ENCODE assay signal across 9 mouse cellular contexts in genomic region chr5:130924245-130924827, GRCm38 (mm10).
DNase-seq lines count a peak whose midpoint lies in the region.
"Had no signal": no experiment of that assay in that cellular context is flagged by ENCODE, and none has a peak within 500 bp of the region (broad histone marks: within the 10 kb centered on the region; RNA-seq: fewer than 3 reads in every experiment).

No protein-coding gene starts in this region.

- intact Hi-C loops in heart, postnatal 25 days (cut with DNase I) = no loop called here

- peak; percentile 7 for DNase-seq in heart, postnatal 4 days
- no peak for DNase-seq in heart, postnatal 25 days (ENCODE audit: low spot score)
- peak; percentile 22 for DNase-seq in WW6 (ENCODE audit: low read depth, low spot score)
- DNase-seq in forelimb bud, embryonic 11.5 days (ENCODE audit: low read depth, low spot score) = peak; percentile 9
- DNase-seq in kidney, postnatal 36 days = peak; percentile 4 to 13
- no peak for DNase-seq in ovary, postnatal 10 days (ENCODE audit: low spot score)
- no peak for DNase-seq in spleen, postnatal 4 days (ENCODE audit: low spot score in 2 of 2)
- no peak for DNase-seq in ovary, postnatal 14 days (ENCODE audit: low spot score)
- DNase-seq: liver had no signal

Comparison
In these comparisons a context has a peak if more than half of its experiments do, and no peak if none do; other contexts are left out.
1. DNase-seq: peak in heart, postnatal 4 days (single experiment), WW6 (single experiment), forelimb bud, embryonic 11.5 days (single experiment) and kidney, postnatal 36 days (2 of 2); none in heart, postnatal 25 days (single experiment), ovary, postnatal 10 days (single experiment), spleen, postnatal 4 days (0 of 2) and ovary, postnatal 14 days (single experiment).